ENCODE assay signal across 8 mouse cellular contexts in the genomic region with DNA sequence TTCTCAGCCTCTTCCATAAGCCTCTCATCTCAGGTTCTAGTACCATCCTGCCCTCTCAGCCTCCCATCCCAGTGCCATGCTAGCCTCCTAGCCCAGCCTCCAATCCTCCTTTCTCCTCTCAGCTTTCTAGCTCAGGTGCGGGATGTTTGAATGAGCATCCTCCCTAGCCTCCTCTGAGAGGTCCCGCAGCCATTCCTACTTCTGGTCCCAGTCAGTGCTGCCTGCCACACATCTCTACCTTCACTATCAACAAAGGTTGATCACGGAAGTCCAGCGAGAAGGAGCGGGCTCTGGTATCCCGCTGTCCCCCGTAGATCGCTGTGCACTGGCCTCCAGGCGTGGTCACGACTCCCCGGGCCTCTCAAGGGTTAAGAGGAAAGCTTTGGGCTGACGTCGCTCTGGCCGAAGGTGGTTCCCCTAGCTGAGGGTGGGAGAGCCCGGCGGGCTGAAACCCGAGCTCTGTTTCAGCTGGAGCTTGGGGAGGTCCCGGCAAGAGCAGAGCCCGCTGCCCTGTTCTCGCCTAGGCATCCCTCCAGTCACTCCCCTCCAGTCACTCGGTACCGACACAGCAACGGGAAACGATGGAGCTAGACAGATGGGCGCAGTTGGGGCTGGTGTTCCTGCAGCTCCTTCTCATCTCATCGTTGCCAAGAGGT. TPM values are rescaled to one million over a fixed set of nuclear protein-coding genes. Genes with fewer than 3 reads are reported as not detected.
DNase-seq lines count a peak whose midpoint lies in the region; ATAC-seq lines count a peak whose summit lies in the region.

A gene (plus strand): TSS at position 402 of the 656 bp plus-strand sequence.

- no peaks in the 10 kb centered on the region; the same call in 1 of the 2 replicates for H3K27me3 ChIP-seq in embryonic facial prominence, embryonic 12.5 days
- H3K27me3 ChIP-seq in heart, embryonic 16.5 days (ENCODE audit: control insufficient read depth, insufficient read depth, low read length), result peaks cover 13% of the 10 kb centered on the region

- H3K4me2 ChIP-seq in embryonic facial prominence, embryonic 12.5 days (replicated peaks), result peak within 1 kb of the TSS; percentile 50
- peak within 1 kb of the TSS; percentile 72 for H3K4me2 ChIP-seq in heart, embryonic 16.5 days (ENCODE audit: low read depth, low read length)

- H3K36me3 ChIP-seq in embryonic facial prominence, embryonic 12.5 days, result no peaks in the 10 kb centered on the region
- H3K36me3 ChIP-seq in heart, embryonic 16.5 days (ENCODE audit: control insufficient read depth, insufficient read depth), result no peaks in the 10 kb centered on the region

- H3K27ac ChIP-seq in embryonic facial prominence, embryonic 12.5 days, result no peak within 1 kb of the TSS
- H3K27ac ChIP-seq in heart, embryonic 16.5 days (ENCODE audit: low read length), result no peak within 1 kb of the TSS

- peak; percentile 22 to 41 for DNase-seq in left cerebral cortex, adult 18-20 months (ENCODE audit: low spot score in 2 of 2)
- no peak for DNase-seq in left cerebral cortex, adult 11 months (ENCODE audit: low spot score)
- peak; percentile 74 to 82 for DNase-seq in kidney, postnatal 4 days
- DNase-seq in lung, postnatal 10 days, result peak; percentile 73
- peak; percentile 30 for DNase-seq in skeletal muscle tissue, adult 2 months (ENCODE audit: low read depth, low spot score)
- DNase-seq in spleen, postnatal 14 days (ENCODE audit: low spot score in 2 of 2), result no peak

- H3K4me3 ChIP-seq in embryonic facial prominence, embryonic 12.5 days, result peak within 1 kb of the TSS; percentile 29
- peak within 1 kb of the TSS; percentile 46 for H3K4me3 ChIP-seq in heart, embryonic 16.5 days (ENCODE audit: low read length)

- ATAC-seq in embryonic facial prominence, embryonic 12.5 days (ENCODE audit: insufficient number of reproducible peaks, insufficient read depth, low FRiP score, low TSS enrichment), result no peak; the same call in 1 of the 2 replicates
- ATAC-seq in heart, embryonic 16.5 days (replicated peaks; ENCODE audit: extremely low read depth, insufficient read depth, low FRiP score), result peak; percentile 41

- H3K9ac ChIP-seq in embryonic facial prominence, embryonic 12.5 days, result peak within 1 kb of the TSS; percentile 38; the same call in 1 of the 2 replicates
- no peak within 1 kb of the TSS for H3K9ac ChIP-seq in heart, embryonic 16.5 days (ENCODE audit: low read length)

- H3K4me1 ChIP-seq in embryonic facial prominence, embryonic 12.5 days, result peaks cover 22% of the 10 kb centered on the region
- H3K4me1 ChIP-seq in heart, embryonic 16.5 days (ENCODE audit: control insufficient read depth, insufficient read depth, low read length), result peaks cover 7% of the 10 kb centered on the region

- 1% methylated on average over 26 of the region's 26 CpGs for WGBS in embryonic facial prominence, embryonic 12.5 days
- WGBS in heart, embryonic 16.5 days, result 2% methylated on average over 26 of the region's 26 CpGs

- no peaks in the 10 kb centered on the region for H3K9me3 ChIP-seq in embryonic facial prominence, embryonic 12.5 days
- H3K9me3 ChIP-seq in heart, embryonic 16.5 days (replicated peaks; ENCODE audit: control insufficient read depth, low read length), result 0 out of 2 replicates have a peak, but pooled peaks cover 2% of the 10 kb centered on the region

RNA-seq across cellular contexts. Expression of the gene that starts here (rescaled TPM):
- 10 to 100 TPM; 42.7 to 50.1 TPM for total RNA-seq in left cerebral cortex, adult 18-20 months (2021)
- 9.1 and 11.4 TPM in 2 replicates for polyA plus RNA-seq in embryonic facial prominence, embryonic 12.5 days (2016; fragmentation: Nextera tagmentation; extraction: Ambion mirVana)
- polyA plus RNA-seq in heart, embryonic 16.5 days (2015; fragmentation: Nextera tagmentation; extraction: Ambion mirVana), result 3.5 and 3.7 TPM in 2 replicates

Comparison
In these comparisons a context has a peak if more than half of its experiments do, and no peak if none do; other contexts are left out.
1. DNase-seq: peak in left cerebral cortex, adult 18-20 months (2 of 2), kidney, postnatal 4 days (2 of 2), lung, postnatal 10 days (single experiment) and skeletal muscle tissue, adult 2 months (single experiment); none in left cerebral cortex, adult 11 months (single experiment) and spleen, postnatal 14 days (0 of 2).